ENCODE assay signal across 10 mouse cellular contexts in genomic region chr13:112308672-112309071, GRCm38 (mm10). TPM values are rescaled to one million over a fixed set of nuclear protein-coding genes. Genes with fewer than 3 reads are reported as not detected.
A peak's percentile ranks its signal among the peaks of the same experiment; 100 is the strongest.
DNase-seq lines count a peak whose midpoint lies in the region; ATAC-seq and TF ChIP-seq lines count a peak whose summit lies in the region.
"Had no signal": no experiment of that assay in that cellular context is flagged by ENCODE, and none has a peak within 500 bp of the region (broad histone marks: within the 10 kb centered on the region; RNA-seq: fewer than 3 reads in every experiment).

No protein-coding gene starts in this region.

- no peak overlapping the region for H3K27ac ChIP-seq in heart, adult 2 months
- H3K27ac ChIP-seq in heart, embryonic 12.5 days (ENCODE audit: poor library complexity, severe bottlenecking), result no peak overlapping the region
- H3K27ac ChIP-seq: hindbrain, embryonic 15.5 days; neural tube, embryonic 13.5 days had no signal

- no peaks in the 10 kb centered on the region for H3K36me3 ChIP-seq in heart, adult 2 months (ENCODE audit: control insufficient read depth, insufficient read depth, low read length)
- no peaks in the 10 kb centered on the region for H3K36me3 ChIP-seq in heart, embryonic 12.5 days
- H3K36me3 ChIP-seq: hindbrain, embryonic 15.5 days; neural tube, embryonic 13.5 days had no signal

- no peak overlapping the region for H3K4me3 ChIP-seq in heart, adult 2 months
- H3K4me3 ChIP-seq in heart, embryonic 12.5 days, result no peak overlapping the region
- H3K4me3 ChIP-seq: hindbrain, embryonic 15.5 days; neural tube, embryonic 13.5 days had no signal

- intact Hi-C loops in heart, adult 2 months (cut with DNase I), result loop anchor here (1.0 kb wide), 2 partner anchors 201 to 222 kb away; no protein-coding TSS in a partner anchor

- H3K4me2 ChIP-seq in heart, embryonic 12.5 days, result no peak overlapping the region
- H3K4me2 ChIP-seq: hindbrain, embryonic 15.5 days; neural tube, embryonic 13.5 days had no signal

- no peak for ATAC-seq in heart, embryonic 12.5 days (ENCODE audit: insufficient number of reproducible peaks, low FRiP score)

- 8% methylated on average over 1 of the region's 1 CpGs for WGBS in heart, adult 2 months
- 9% methylated on average over 1 of the region's 1 CpGs for WGBS in heart, embryonic 12.5 days
- WGBS in large intestine, adult 2 months, result 0% methylated on average over 1 of the region's 1 CpGs

- peak; percentile 68 to 73 for DNase-seq in heart, adult 2 months
- peak; percentile 81 for DNase-seq in 3T3-L1 (ENCODE audit: low read depth, low spot score)
- peak; percentile 73 for DNase-seq in T-cell, adult 2 months (ENCODE audit: low spot score)
- peak; percentile 34 for DNase-seq in forelimb bud, embryonic 11.5 days (ENCODE audit: low read depth, low spot score)
- DNase-seq in large intestine, adult 2 months (ENCODE audit: low read depth, low spot score), result peak; percentile 46
- DNase-seq in right cerebral cortex, postnatal 14 days, result peak; percentile 31
- DNase-seq in cerebellum, adult 9-10 months, result no peak

- TF ChIP-seq CTCF in heart, adult 2 months (IDR thresholded peaks at IDR 0.05), result peak; percentile 97

- TF ChIP-seq POLR2A in heart, adult 2 months (IDR thresholded peaks at IDR 0.05; ENCODE audit: insufficient read depth, low read depth, low read length), result no peak

- no peaks in the 10 kb centered on the region for H3K79me2 ChIP-seq in heart, adult 2 months (replicated peaks; ENCODE audit: control insufficient read depth, insufficient read depth, low read length)

- peak; percentile 92 for TF ChIP-seq EP300 in heart, adult 2 months (IDR thresholded peaks at IDR 0.05; ENCODE audit: insufficient read depth, low read depth, low read length)

- no peak overlapping the region for H3K9ac ChIP-seq in heart, adult 2 months (ENCODE audit: low read depth, low read length)
- H3K9ac ChIP-seq in heart, embryonic 12.5 days, result no peak overlapping the region
- H3K9ac ChIP-seq: hindbrain, embryonic 15.5 days; neural tube, embryonic 13.5 days had no signal

- H3K27me3 ChIP-seq in heart, adult 2 months (ENCODE audit: control insufficient read depth, insufficient read depth, low read length), result no peaks in the 10 kb centered on the region
- no peaks in the 10 kb centered on the region for H3K27me3 ChIP-seq in heart, embryonic 12.5 days (replicated peaks)
- H3K27me3 ChIP-seq: hindbrain, embryonic 15.5 days; neural tube, embryonic 13.5 days had no signal

- no peaks in the 10 kb centered on the region; the same call in 1 of the 2 replicates for H3K4me1 ChIP-seq in heart, adult 2 months (ENCODE audit: control insufficient read depth, insufficient read depth, low read length)
- H3K4me1 ChIP-seq in heart, embryonic 12.5 days (replicated peaks), result peaks cover 14% of the 10 kb centered on the region
- H3K4me1 ChIP-seq: hindbrain, embryonic 15.5 days; neural tube, embryonic 13.5 days had no signal

- no peaks in the 10 kb centered on the region for H3K9me3 ChIP-seq in heart, embryonic 12.5 days (replicated peaks)
- H3K9me3 ChIP-seq: hindbrain, embryonic 15.5 days; neural tube, embryonic 13.5 days had no signal

RNA-seq across cellular contexts. Expression of gene Ankrd55, which starts 20.4 kb away (rescaled TPM):
- total RNA-seq in heart, adult 2 months (2021), result 1 to 10 TPM in 1 of 2 experiments, under 1 TPM in 1; 0.57 to 1.6 TPM
- polyA plus RNA-seq in heart, adult 2 months (2012; rRNA removed), result 0.23 and 0.64 TPM in 2 replicates
- 0.15 and 0.36 TPM in 2 replicates for polyA plus RNA-seq in heart, embryonic 12.5 days (2016; fragmentation: Nextera tagmentation; extraction: Ambion mirVana)
- 0.10 and 0.30 TPM in 2 replicates for polyA plus RNA-seq in large intestine, adult 2 months (2012; rRNA removed)
